Mouse (Mus musculus): ENCODE measurements around the gene Tubb4b.

GRCm38 (mm10) chr2:25177076-25177475 is 47.4 kb downstream of the Tubb4b start:
- no peak for TF ChIP-seq POLR2A (IDR thresholded peaks at IDR 0.05; ENCODE audit: insufficient read depth, low read depth, low read length)
- no peak for TF ChIP-seq CTCF (IDR thresholded peaks at IDR 0.05; ENCODE audit: insufficient read depth, low read depth, low read length)

Measured in olfactory bulb, adult 2 months (tissue).